Mouse (Mus musculus): Measurements from ENCODE around the gene Olfr691. TPM values are rescaled to one million over a fixed set of nuclear protein-coding genes. Genes with fewer than 3 reads are reported as not detected.
"Not testable (repeated sequence)": the region's sequence is repeated elsewhere in the genome, so short reads cannot be mapped to it uniquely, and the experiment has no call there.

Gene Olfr691
- polyA plus RNA-seq, 1 experiment from 2014 or later: not detected

DNA sequence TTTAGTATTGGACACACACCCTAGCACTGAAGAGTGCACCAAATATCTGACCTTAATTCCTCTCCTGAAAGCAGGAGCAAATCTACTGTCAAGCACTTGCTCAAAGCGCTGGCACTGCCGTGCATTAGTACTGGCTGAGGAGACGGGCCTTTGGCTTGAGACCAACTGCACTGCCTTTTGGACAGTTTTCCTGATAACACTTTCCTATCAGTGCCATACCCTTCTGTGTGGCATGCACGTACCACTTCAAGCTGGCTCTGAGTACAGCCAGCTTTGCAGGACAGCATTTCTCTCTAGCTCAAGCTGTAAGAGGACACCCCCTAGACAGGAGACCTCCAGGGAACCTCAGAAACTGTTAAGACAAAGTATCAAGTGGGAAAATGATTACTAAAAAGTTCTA, 31.4 kb upstream of the Olfr691 start:
- ATAC-seq (ENCODE audit: low FRiP score, low TSS enrichment): no peak
- TF ChIP-seq EP300 (optimal IDR thresholded peaks at IDR 0.05) (no peak), CTCF (IDR thresholded peaks at IDR 0.05; ENCODE audit: low read depth) (no peak)
- Histone ChIP-seq H3K4me3 (ENCODE audit: low read depth, low read length) (no peak overlapping the region), H3K9me3 (ENCODE audit: control insufficient read depth, low read length) (no peaks in the 10 kb centered on the region), H3K9ac (ENCODE audit: low read length) (no peak overlapping the region), H3K36me3 (ENCODE audit: control insufficient read depth, insufficient read depth, low read length) (peaks cover 7% of the 10 kb centered on the region), H3K27ac (replicated peaks) (no peak overlapping the region), H3K4me2 (replicated peaks; ENCODE audit: low read depth) (no peak overlapping the region), H3K27me3 (ENCODE audit: control insufficient read depth, insufficient read depth, low read length) (no peaks in the 10 kb centered on the region), H3K4me1 (replicated peaks; ENCODE audit: control insufficient read depth, insufficient read depth) (no peaks in the 10 kb centered on the region)
- peak; percentile 30 for DNase-seq (ENCODE audit: low spot score)
- 72% methylated on average over 4 of the region's 4 CpGs for WGBS

DNA sequence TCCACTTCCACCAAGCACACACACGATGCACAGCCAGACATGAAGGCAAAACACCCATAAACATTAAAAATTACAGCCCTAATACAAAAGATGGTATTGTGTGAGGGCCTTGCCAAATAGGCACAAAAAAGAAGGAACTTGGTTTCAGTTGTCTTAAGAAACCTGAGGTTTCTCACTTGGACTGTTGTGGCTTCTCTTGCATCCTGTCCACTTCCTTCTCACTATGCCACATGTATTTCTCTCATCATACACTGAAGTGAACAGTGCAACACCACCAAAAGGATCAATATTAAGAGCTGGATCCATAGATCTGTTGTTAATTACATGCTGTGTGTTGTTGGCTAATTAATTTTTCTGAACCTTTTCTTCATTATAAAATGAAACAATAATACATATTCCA, 30.8 kb upstream of the Olfr691 start:
- DNase-seq (ENCODE audit: low spot score): no peak
- H3K36me3 ChIP-seq (ENCODE audit: control insufficient read depth, insufficient read depth, low read length): peaks cover 4% of the 10 kb centered on the region
- H3K4me1 ChIP-seq (replicated peaks; ENCODE audit: control insufficient read depth, insufficient read depth): no peaks in the 10 kb centered on the region
- WGBS: 72% methylated on average over 1 of the region's 1 CpGs
- H3K4me2 ChIP-seq (replicated peaks; ENCODE audit: low read depth): no peak overlapping the region
- TF ChIP-seq CTCF (IDR thresholded peaks at IDR 0.05; ENCODE audit: low read depth) (no peak), EP300 (optimal IDR thresholded peaks at IDR 0.05) (no peak)
- no peak for ATAC-seq (ENCODE audit: low FRiP score, low TSS enrichment)
- H3K4me3 ChIP-seq (ENCODE audit: low read depth, low read length): no peak overlapping the region
- no peak overlapping the region for H3K9ac ChIP-seq (ENCODE audit: low read length)
- no peak overlapping the region for H3K27ac ChIP-seq (replicated peaks)
- H3K27me3 ChIP-seq (ENCODE audit: control insufficient read depth, insufficient read depth, low read length): no peaks in the 10 kb centered on the region
- no peaks in the 10 kb centered on the region for H3K9me3 ChIP-seq (ENCODE audit: control insufficient read depth, low read length)

DNA sequence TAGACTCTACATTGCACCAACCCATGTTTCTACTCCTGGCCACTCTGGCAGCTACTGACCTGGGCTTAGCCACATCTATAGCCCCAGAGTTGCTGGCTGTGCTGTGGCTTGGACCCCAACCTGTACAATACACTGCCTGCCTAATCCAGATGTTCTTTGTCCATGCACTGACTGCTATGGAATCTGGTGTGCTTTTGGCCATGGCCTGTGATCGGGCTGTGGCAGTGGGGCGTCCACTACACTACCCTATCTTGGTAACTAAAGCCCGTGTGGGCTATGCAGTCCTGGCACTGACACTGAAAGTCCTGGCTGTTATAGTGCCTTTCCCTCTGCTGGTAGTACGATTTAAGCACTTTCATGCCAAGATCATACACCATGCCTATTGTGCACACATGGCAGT, 26.5 kb upstream of the Olfr691 start:
- Histone ChIP-seq H3K9me3 (ENCODE audit: control insufficient read depth, low read length) (no peaks in the 10 kb centered on the region), H3K4me2 (replicated peaks; ENCODE audit: low read depth) (no peak overlapping the region), H3K9ac (ENCODE audit: low read length) (no peak overlapping the region), H3K4me3 (ENCODE audit: low read depth, low read length) (no peak overlapping the region), H3K27ac (replicated peaks) (no peak overlapping the region), H3K36me3 (ENCODE audit: control insufficient read depth, insufficient read depth, low read length) (no peaks in the 10 kb centered on the region), H3K27me3 (ENCODE audit: control insufficient read depth, insufficient read depth, low read length) (no peaks in the 10 kb centered on the region), H3K4me1 (replicated peaks; ENCODE audit: control insufficient read depth, insufficient read depth) (no peaks in the 10 kb centered on the region)
- TF ChIP-seq CTCF (IDR thresholded peaks at IDR 0.05; ENCODE audit: low read depth) (no peak), EP300 (optimal IDR thresholded peaks at IDR 0.05) (no peak)
- DNase-seq (ENCODE audit: low spot score) (no peak), ATAC-seq (ENCODE audit: low FRiP score, low TSS enrichment) (no peak)
- 90% methylated on average over 4 of the region's 4 CpGs for WGBS

DNA sequence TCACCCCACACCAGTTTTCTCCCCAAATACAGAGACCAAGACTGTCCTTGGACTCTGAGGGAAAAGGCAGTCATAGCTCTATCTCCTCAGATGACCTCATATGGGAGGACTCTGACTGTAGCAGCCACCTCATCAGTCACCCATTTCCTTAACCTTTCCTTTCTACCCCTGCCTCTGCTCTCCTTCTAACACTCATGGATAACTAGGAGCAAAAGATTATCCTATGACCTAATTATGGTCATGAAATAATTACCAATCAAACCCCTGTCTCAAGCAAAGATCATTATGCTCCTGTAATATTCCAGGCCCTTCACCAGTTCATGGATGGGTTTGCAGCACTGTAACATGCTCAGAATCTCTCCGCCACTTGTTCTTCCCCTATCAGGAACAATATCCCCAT, 25.9 kb upstream of the Olfr691 start, which contains the start of gene Olfr692:
Olfr692 (plus strand) TSS at position 301 of the 400 bp plus-strand sequence.
- no peaks in the 10 kb centered on the region for H3K27me3 ChIP-seq (ENCODE audit: control insufficient read depth, insufficient read depth, low read length)
- H3K4me1 ChIP-seq (replicated peaks; ENCODE audit: control insufficient read depth, insufficient read depth): no peaks in the 10 kb centered on the region
- WGBS: 100% methylated on average over 1 of the region's 1 CpGs
- no peak for ATAC-seq (ENCODE audit: low FRiP score, low TSS enrichment)
- no peaks in the 10 kb centered on the region for H3K9me3 ChIP-seq (ENCODE audit: control insufficient read depth, low read length)
- H3K27ac ChIP-seq (replicated peaks): no peak within 1 kb of the TSS
- H3K36me3 ChIP-seq (ENCODE audit: control insufficient read depth, insufficient read depth, low read length): no peaks in the 10 kb centered on the region
- no peak within 1 kb of the TSS for H3K4me2 ChIP-seq (replicated peaks; ENCODE audit: low read depth)
- H3K9ac ChIP-seq (ENCODE audit: low read length): no peak within 1 kb of the TSS
- TF ChIP-seq CTCF (IDR thresholded peaks at IDR 0.05; ENCODE audit: low read depth) (no peak), EP300 (optimal IDR thresholded peaks at IDR 0.05) (no peak)
- no peak for DNase-seq (ENCODE audit: low spot score)
- H3K4me3 ChIP-seq (ENCODE audit: low read depth, low read length): no peak within 1 kb of the TSS

DNA sequence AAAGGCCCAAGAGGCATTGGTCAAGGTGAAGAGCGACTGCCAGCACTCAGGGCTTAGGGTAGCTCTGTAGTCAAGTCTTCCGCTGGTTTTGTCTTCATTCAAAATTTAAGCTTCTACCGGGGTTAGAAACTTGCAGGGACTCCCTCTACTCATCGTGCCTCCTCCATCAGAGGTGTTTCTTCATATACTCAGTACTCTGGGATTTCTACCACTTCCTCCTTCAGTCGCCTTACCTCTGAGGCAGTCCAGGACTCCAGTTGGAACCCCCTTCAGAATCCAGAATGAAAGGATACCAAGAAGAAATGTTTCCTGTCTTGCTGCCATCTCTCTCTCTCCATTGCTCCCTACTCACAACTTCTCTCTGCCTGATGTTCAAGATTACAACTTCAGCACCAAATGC, 25.2 kb upstream of the Olfr691 start:
- DNase-seq (ENCODE audit: low spot score) (no peak), ATAC-seq (ENCODE audit: low FRiP score, low TSS enrichment) (no peak)
- TF ChIP-seq CTCF (IDR thresholded peaks at IDR 0.05; ENCODE audit: low read depth) (no peak), EP300 (optimal IDR thresholded peaks at IDR 0.05) (no peak)
- 76% methylated on average over 5 of the region's 5 CpGs for whole genome bisulfite sequencing
- no peak overlapping the region for H3K4me3 ChIP-seq (ENCODE audit: low read depth, low read length)
- no peaks in the 10 kb centered on the region for H3K9me3 ChIP-seq (ENCODE audit: control insufficient read depth, low read length)
- no peaks in the 10 kb centered on the region for H3K4me1 ChIP-seq (replicated peaks; ENCODE audit: control insufficient read depth, insufficient read depth)
- no peaks in the 10 kb centered on the region for H3K36me3 ChIP-seq (ENCODE audit: control insufficient read depth, insufficient read depth, low read length)
- no peak overlapping the region for H3K27ac ChIP-seq (replicated peaks)
- no peak overlapping the region for H3K4me2 ChIP-seq (replicated peaks; ENCODE audit: low read depth)
- H3K27me3 ChIP-seq (ENCODE audit: control insufficient read depth, insufficient read depth, low read length): no peaks in the 10 kb centered on the region
- no peak overlapping the region for H3K9ac ChIP-seq (ENCODE audit: low read length)

DNA sequence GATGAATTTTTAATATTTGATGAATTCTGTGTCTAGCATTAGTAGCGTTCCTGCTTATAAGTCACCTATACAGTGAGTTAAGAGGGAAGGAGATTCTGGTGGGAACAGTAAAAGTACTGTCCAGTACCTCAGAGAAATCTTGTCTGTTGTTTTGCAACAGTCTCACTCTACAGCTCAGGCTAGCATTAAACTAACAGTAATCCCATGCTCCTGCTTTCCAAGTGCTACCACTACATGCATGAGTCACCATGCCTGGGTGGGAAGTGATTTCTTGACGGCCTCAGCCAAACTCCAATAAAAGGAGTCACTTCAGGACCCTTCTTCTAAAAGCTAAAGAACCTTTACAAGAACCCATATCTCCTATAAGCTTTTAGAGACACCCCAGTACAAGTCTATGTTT, 19.6 kb upstream of the Olfr691 start:
- 77% methylated on average over 2 of the region's 2 CpGs for WGBS
- no peak for TF ChIP-seq CTCF (IDR thresholded peaks at IDR 0.05; ENCODE audit: low read depth)
- no peak for TF ChIP-seq EP300 (optimal IDR thresholded peaks at IDR 0.05)
- ATAC-seq (ENCODE audit: low FRiP score, low TSS enrichment) (no peak), DNase-seq (ENCODE audit: low spot score) (no peak)
- H3K4me1 ChIP-seq (replicated peaks; ENCODE audit: control insufficient read depth, insufficient read depth): no peaks in the 10 kb centered on the region
- H3K4me2 ChIP-seq (replicated peaks; ENCODE audit: low read depth): no peak overlapping the region
- no peaks in the 10 kb centered on the region for H3K36me3 ChIP-seq (ENCODE audit: control insufficient read depth, insufficient read depth, low read length)
- H3K4me3 ChIP-seq (ENCODE audit: low read depth, low read length): no peak overlapping the region
- no peaks in the 10 kb centered on the region for H3K9me3 ChIP-seq (ENCODE audit: control insufficient read depth, low read length)
- no peaks in the 10 kb centered on the region for H3K27me3 ChIP-seq (ENCODE audit: control insufficient read depth, insufficient read depth, low read length)
- no peak overlapping the region for H3K27ac ChIP-seq (replicated peaks)
- no peak overlapping the region for H3K9ac ChIP-seq (ENCODE audit: low read length)

DNA sequence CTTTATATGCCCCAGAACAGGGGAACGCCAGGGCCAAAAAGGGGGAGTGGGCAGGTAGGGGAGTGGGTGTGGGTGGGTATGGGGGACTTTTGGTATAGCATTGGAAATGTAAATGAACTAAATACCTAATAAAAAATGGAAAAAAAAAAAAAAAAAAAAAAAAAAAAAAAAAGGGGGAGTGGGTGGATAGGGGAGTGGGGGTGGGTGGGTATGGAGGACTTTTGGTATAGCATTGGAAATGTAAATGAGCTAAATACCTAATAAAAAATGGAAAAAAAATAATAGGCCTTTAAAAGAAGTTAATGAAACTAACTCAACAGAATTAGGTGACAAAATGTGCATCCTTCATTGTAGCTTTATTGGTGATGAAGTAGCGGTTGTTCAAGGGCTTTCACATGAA, 14.4 kb upstream of the Olfr691 start:
- not testable (repeated sequence) for H3K4me3 ChIP-seq (ENCODE audit: low read depth, low read length); H3K36me3 ChIP-seq (ENCODE audit: control insufficient read depth, insufficient read depth, low read length); H3K9ac ChIP-seq (ENCODE audit: low read length); H3K27me3 ChIP-seq (ENCODE audit: control insufficient read depth, insufficient read depth, low read length); DNase-seq (ENCODE audit: low spot score); H3K4me1 ChIP-seq (replicated peaks; ENCODE audit: control insufficient read depth, insufficient read depth); H3K9me3 ChIP-seq (ENCODE audit: control insufficient read depth, low read length); H3K27ac ChIP-seq (replicated peaks); ATAC-seq (ENCODE audit: low FRiP score, low TSS enrichment); H3K4me2 ChIP-seq (replicated peaks; ENCODE audit: low read depth)
- WGBS: 93% methylated on average over 1 of the region's 2 CpGs

DNA sequence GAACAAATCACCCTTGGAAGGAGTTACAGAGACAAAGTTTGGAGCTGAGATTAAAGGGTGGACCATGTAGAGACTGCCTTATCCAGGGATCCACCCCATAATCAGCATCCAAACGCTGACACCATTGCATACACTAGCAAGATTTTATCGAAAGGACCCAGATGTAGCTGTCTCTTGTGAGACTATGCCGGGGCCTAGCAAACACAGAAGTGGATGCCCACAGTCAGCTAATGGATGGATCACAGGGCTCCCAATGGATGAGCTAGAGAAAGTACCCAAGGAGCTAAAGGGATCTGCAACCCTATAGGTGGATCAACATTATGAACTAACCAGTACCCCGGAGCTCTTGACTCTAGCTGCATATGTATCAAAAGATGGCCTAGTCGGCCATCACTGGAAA, 14.0 kb upstream of the Olfr691 start:
- H3K27me3 ChIP-seq (ENCODE audit: control insufficient read depth, insufficient read depth, low read length); ATAC-seq (ENCODE audit: low FRiP score, low TSS enrichment): not testable (repeated sequence)

More for the DNA sequence above, 14.0 kb upstream of the Olfr691 start:
- H3K4me3 ChIP-seq (ENCODE audit: low read depth, low read length); H3K4me1 ChIP-seq (replicated peaks; ENCODE audit: control insufficient read depth, insufficient read depth); H3K9ac ChIP-seq (ENCODE audit: low read length); H3K9me3 ChIP-seq (ENCODE audit: control insufficient read depth, low read length); H3K27ac ChIP-seq (replicated peaks); DNase-seq (ENCODE audit: low spot score); H3K4me2 ChIP-seq (replicated peaks; ENCODE audit: low read depth); H3K36me3 ChIP-seq (ENCODE audit: control insufficient read depth, insufficient read depth, low read length): not testable (repeated sequence)
- WGBS: no CpG with 5 or more reads among the region's 5 CpGs

Measured in stomach, postnatal 0 days (tissue).